Mouse (Mus musculus) kidney, adult 2 months (tissue): ENCODE measurements at regions not wholly inside any gene's neighbourhood (a gene's known extent, or its start where the extent isn't known, plus 50 kb on each side); places are given as distances from the start of the nearest gene placed in this dataset.

Experiments
- CTCF ChIP-seq: fragments of 200-500 bp; conservative IDR thresholded peaks from 2 replicates; pipeline ENCODE4 v1.5.1; 2011; ENCODE audit warnings: low read depth, mild to moderate bottlenecking, control low read depth, low read length, moderate library complexity, mixed read lengths; ENCODE audit not compliant: insufficient read depth, insufficient read length
- POLR2A ChIP-seq: fragments of 200-500 bp; IDR thresholded peaks from one replicate; pipeline ENCODE4 v1.6.1; 2011; ENCODE audit warnings: low read depth, low read length, control low read depth

GRCm38 (mm10) chr10:91593378-91593777 is 412.3 kb upstream of the Tmpo start:
- TF ChIP-seq CTCF (no peak), POLR2A (no peak)
